Mouse (Mus musculus): ENCODE data around the gene Apba3. TPM values are rescaled to one million over a fixed set of nuclear protein-coding genes. Genes with fewer than 3 reads are reported as not detected.

Apba3 gene
- total and polyA plus RNA-seq, 3 experiments = 68.9 to 73.2 TPM; not detected in 1

DNA sequence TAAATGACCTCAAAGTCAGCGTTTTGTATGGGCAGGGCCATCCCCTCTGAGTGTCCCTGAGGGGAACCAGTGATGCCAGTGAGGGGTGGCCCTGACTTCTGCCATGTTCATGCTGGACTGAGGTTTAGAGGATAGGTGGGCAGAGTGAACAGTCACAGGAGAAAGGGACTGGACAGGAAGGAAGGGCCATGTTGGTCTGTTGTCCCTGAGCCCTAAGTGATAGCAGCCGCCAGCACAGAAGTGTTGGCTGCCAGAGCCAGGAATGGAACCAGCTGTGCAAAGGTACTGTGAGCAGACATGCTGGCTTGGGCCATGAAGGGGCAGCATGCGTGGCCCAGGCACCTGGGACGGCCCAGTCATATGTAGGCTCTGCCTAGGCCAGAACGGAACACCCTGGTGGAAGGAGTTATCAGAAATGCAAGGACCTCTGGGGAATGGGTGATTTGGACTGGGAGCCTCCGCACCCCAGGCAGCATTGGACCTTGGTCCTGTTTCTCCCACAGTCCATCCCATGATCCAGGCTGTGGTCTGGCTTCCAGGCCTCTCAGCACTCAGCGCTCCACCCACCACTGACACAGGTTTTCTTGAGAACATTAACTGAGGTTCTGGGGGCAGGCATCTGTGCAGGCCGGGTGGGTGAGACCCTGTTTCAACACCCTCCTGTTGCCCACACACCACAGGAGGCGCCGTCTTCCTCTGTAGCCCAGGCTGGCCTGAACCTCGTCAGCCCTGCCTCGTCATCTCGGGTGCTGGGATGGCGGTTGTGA is 33.0 kb downstream of the Apba3 start:
- H3K4me1 ChIP-seq (ENCODE audit: control insufficient read depth in 1 of 2, insufficient read depth in 2 of 2, low read length in 2 of 2) = peaks cover 1 to 10% of the 10 kb centered on the region in 2 experiments; a peak in 3 of 4 replicates
- no peaks in the 10 kb centered on the region for H3K27me3 ChIP-seq (ENCODE audit: control insufficient read depth in 1 of 2, insufficient read depth in 2 of 2, low read length in 2 of 2)
- peaks cover 0 to 1% of the 10 kb centered on the region in 2 experiments; a peak in 1 of 4 replicates for H3K36me3 ChIP-seq (ENCODE audit: control insufficient read depth in 1 of 2, insufficient read depth in 2 of 2, low read length in 2 of 2)
- no peak overlapping the region for H3K9ac ChIP-seq (ENCODE audit: control insufficient read depth, low read depth, low read length, poor library complexity, severe bottlenecking)
- no peak overlapping the region for H3K27ac ChIP-seq (ENCODE audit: control insufficient read depth, low read depth, low read length)
- no peak for DNase-seq (ENCODE audit: low read depth, low spot score)
- TF ChIP-seq MYB (IDR thresholded peaks at IDR 0.05; ENCODE audit: low read depth, low read length) (no peak), TAL1 (IDR thresholded peaks at IDR 0.05; ENCODE audit: low read length) (no peak), ZKSCAN1 (IDR thresholded peaks at IDR 0.05; ENCODE audit: low read depth, low read length) (no peak), ZNF384 (IDR thresholded peaks at IDR 0.05; ENCODE audit: low read depth, low read length) (no peak), MAZ (IDR thresholded peaks at IDR 0.05; ENCODE audit: low read depth, low read length) (no peak), ZMIZ1 (IDR thresholded peaks at IDR 0.05; ENCODE audit: low read depth, low read length) (no peak), CTCF (IDR thresholded peaks at IDR 0.05 in 2 of 3, conservative IDR thresholded peaks at IDR 0.05 in 1 of 3; ENCODE audit: control insufficient read depth in 1 of 3, insufficient read depth in 1 of 3, low read depth in 2 of 3, low read length in 3 of 3, poor library complexity in 1 of 3, severe bottlenecking in 1 of 3) (no peak), EP300 (IDR thresholded peaks at IDR 0.05; ENCODE audit: low read depth in 1 of 2, low read length in 2 of 2) (no peak), CHD2 (IDR thresholded peaks at IDR 0.05; ENCODE audit: low read length) (no peak), MAX (IDR thresholded peaks at IDR 0.05; ENCODE audit: low read length) (no peak), POLR2A (IDR thresholded peaks at IDR 0.05; ENCODE audit: control insufficient read depth in 1 of 2, insufficient read depth in 1 of 2, low read depth in 1 of 2, low read length in 2 of 2, poor library complexity in 1 of 2) (no peak), TCF12 (IDR thresholded peaks at IDR 0.05; ENCODE audit: low read depth, low read length) (no peak), POLR2AphosphoS5 (IDR thresholded peaks at IDR 0.05; ENCODE audit: borderline replicate concordance, low read depth, low read length) (no peak), SMC3 (IDR thresholded peaks at IDR 0.05; ENCODE audit: low read depth, low read length) (no peak), NELFE (IDR thresholded peaks at IDR 0.05; ENCODE audit: low read depth, low read length) (no peak)
- peaks cover 61% of the 10 kb centered on the region for H3K79me2 ChIP-seq (ENCODE audit: control insufficient read depth, insufficient read depth, low read length, poor library complexity)
- no peak overlapping the region for H3K4me3 ChIP-seq (ENCODE audit: control insufficient read depth in 1 of 2, insufficient read depth in 1 of 2, low read depth in 2 of 2, low read length in 2 of 2)
- no peaks in the 10 kb centered on the region for H3K9me3 ChIP-seq (replicated peaks; ENCODE audit: insufficient read depth, low read length)

DNA sequence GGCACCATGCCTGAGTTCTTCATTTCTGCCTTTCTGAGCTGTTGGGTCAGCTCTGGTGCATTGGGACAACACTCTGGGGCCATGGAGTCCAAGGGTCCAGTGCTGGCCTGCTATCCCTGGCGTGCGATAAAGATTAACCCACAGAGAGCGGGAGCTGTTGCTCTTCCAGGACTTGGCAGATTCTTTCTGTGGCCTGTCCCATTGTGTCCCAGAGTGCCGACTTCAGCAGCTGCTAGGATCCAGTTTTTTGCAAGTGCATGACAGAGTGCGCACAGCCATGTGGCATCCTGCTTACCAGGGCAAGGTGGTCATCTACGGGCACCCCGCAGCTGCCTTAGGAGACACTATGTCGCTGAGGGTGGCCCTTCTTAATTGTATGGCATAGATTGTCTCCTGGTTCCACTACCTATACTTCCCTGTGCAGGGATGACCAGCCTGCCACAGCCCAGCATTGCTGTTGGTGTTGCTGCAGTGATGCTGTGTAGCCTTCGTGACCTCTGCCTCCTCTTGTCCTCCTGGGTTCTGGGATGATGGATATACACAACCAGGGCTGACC is 33.7 kb downstream of the Apba3 start:
- H3K4me3 ChIP-seq (ENCODE audit: control insufficient read depth in 1 of 2, insufficient read depth in 1 of 2, low read depth in 2 of 2, low read length in 2 of 2) = no peak overlapping the region
- H3K27ac ChIP-seq (ENCODE audit: control insufficient read depth, low read depth, low read length) = no peak overlapping the region
- H3K9ac ChIP-seq (ENCODE audit: control insufficient read depth, low read depth, low read length, poor library complexity, severe bottlenecking) = no peak overlapping the region
- TF ChIP-seq KAT2A (conservative IDR thresholded peaks at IDR 0.05; ENCODE audit: low read depth, low read length) = no peak
- no peak for TF ChIP-seq GATA1 (IDR thresholded peaks at IDR 0.05; ENCODE audit: low read depth, low read length)
- no peak for TF ChIP-seq GABPA (IDR thresholded peaks at IDR 0.05; ENCODE audit: low read depth, low read length)
- TF ChIP-seq CHD1 (IDR thresholded peaks at IDR 0.05; ENCODE audit: low read depth, low read length) = no peak
- no peak for TF ChIP-seq RAD21 (IDR thresholded peaks at IDR 0.05; ENCODE audit: low read depth, low read length)
- no peak for TF ChIP-seq TCF12 (IDR thresholded peaks at IDR 0.05; ENCODE audit: low read depth, low read length)
- TF ChIP-seq MXI1 (IDR thresholded peaks at IDR 0.05; ENCODE audit: low read depth, low read length) = no peak
- TF ChIP-seq MAX (IDR thresholded peaks at IDR 0.05; ENCODE audit: low read length) = no peak
- TF ChIP-seq ZNF384 (IDR thresholded peaks at IDR 0.05; ENCODE audit: low read depth, low read length) = no peak
- no peak for TF ChIP-seq USF1 (IDR thresholded peaks at IDR 0.05; ENCODE audit: low read depth, low read length)
- TF ChIP-seq POLR2A (IDR thresholded peaks at IDR 0.05; ENCODE audit: control insufficient read depth in 1 of 2, insufficient read depth in 1 of 2, low read depth in 1 of 2, low read length in 2 of 2, poor library complexity in 1 of 2) = no peak
- no peak for TF ChIP-seq ZKSCAN1 (IDR thresholded peaks at IDR 0.05; ENCODE audit: low read depth, low read length)
- no peak for TF ChIP-seq NRF1 (IDR thresholded peaks at IDR 0.05; ENCODE audit: insufficient read depth, low read depth, low read length, poor library complexity, severe bottlenecking)
- no peak for TF ChIP-seq CTCF (IDR thresholded peaks at IDR 0.05 in 2 of 3, conservative IDR thresholded peaks at IDR 0.05 in 1 of 3; ENCODE audit: control insufficient read depth in 1 of 3, insufficient read depth in 1 of 3, low read depth in 2 of 3, low read length in 3 of 3, poor library complexity in 1 of 3, severe bottlenecking in 1 of 3)
- no peak for TF ChIP-seq ETS1 (IDR thresholded peaks at IDR 0.05; ENCODE audit: low read depth, low read length)
- no peak for TF ChIP-seq POLR2AphosphoS5 (IDR thresholded peaks at IDR 0.05; ENCODE audit: borderline replicate concordance, low read depth, low read length)
- no peak for TF ChIP-seq EP300 (IDR thresholded peaks at IDR 0.05; ENCODE audit: low read depth in 1 of 2, low read length in 2 of 2)
- H3K27me3 ChIP-seq (ENCODE audit: control insufficient read depth in 1 of 2, insufficient read depth in 2 of 2, low read length in 2 of 2) = no peaks in the 10 kb centered on the region
- H3K79me2 ChIP-seq (ENCODE audit: control insufficient read depth, insufficient read depth, low read length, poor library complexity) = peaks cover 54% of the 10 kb centered on the region
- H3K9me3 ChIP-seq (replicated peaks; ENCODE audit: insufficient read depth, low read length) = no peaks in the 10 kb centered on the region
- H3K36me3 ChIP-seq (ENCODE audit: control insufficient read depth in 1 of 2, insufficient read depth in 2 of 2, low read length in 2 of 2) = no peaks in the 10 kb centered on the region
- peaks cover 0 to 4% of the 10 kb centered on the region in 2 experiments; a peak in 1 of 4 replicates for H3K4me1 ChIP-seq (ENCODE audit: control insufficient read depth in 1 of 2, insufficient read depth in 2 of 2, low read length in 2 of 2)
- DNase-seq (ENCODE audit: low read depth, low spot score) = no peak
